Mouse (Mus musculus): Measurements from ENCODE around the gene Prorsd1. TPM values are rescaled to one million over a fixed set of nuclear protein-coding genes. Genes with fewer than 3 reads are reported as not detected.

Prorsd1 gene
- total and polyA plus RNA-seq, 3 experiments: 23.8 to 63.9 (median 38.4) TPM

DNA sequence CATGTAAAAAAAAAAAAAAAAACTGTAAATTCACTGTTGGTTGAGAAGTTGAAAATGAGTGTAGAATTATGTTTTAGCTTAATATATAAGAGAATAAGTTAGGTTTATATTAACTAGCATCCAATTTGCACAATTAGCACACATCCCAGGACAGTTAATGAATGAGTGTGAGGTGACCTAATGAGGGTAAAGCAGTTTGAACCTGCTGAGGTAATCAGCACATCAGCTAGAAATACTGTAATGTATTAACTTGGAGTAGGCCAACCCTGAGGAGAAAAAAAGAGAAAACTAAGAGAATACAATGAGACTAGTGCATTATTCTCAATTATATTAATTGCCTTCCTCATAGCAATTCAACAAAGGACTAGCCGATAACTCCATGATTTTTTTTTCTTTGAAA is 5.4 kb downstream of the Prorsd1 start:
- H3K9ac ChIP-seq (ENCODE audit: insufficient read depth, low read depth): no peak overlapping the region
- dilution Hi-C loops (cut with MboI; ENCODE audit: extremely low pct_ligation_motif_present, extremely low pct_unique_long_range_greater_than_20kb, low sequenced_read_pairs): no loop called here
- no peak for DNase-seq (ENCODE audit: extremely low read depth)
- H3K9me3 ChIP-seq (replicated peaks; ENCODE audit: low read length): no peaks in the 10 kb centered on the region
- H3K27me3 ChIP-seq (replicated peaks): no peaks in the 10 kb centered on the region
- H3K4me1 ChIP-seq (ENCODE audit: control insufficient read depth in 1 of 2, insufficient read depth in 2 of 2): peaks cover 0 to 16% of the 10 kb centered on the region in 2 experiments; a peak in 2 of 4 replicates
- in situ Hi-C loops (cut with MboI; ENCODE audit: low pct_ligation_motif_present, low pct_unique_long_range_greater_than_20kb, low sequenced_read_pairs): no loop called here
- H3K4me2 ChIP-seq (ENCODE audit: insufficient read depth, low read depth, poor library complexity, severe bottlenecking): no peak overlapping the region
- H3K27ac ChIP-seq (ENCODE audit: insufficient read depth, low read depth): no peak overlapping the region
- H3K4me3 ChIP-seq (replicated peaks in 1 of 3; ENCODE audit: low read depth in 2 of 3, low read length in 2 of 3, poor library complexity in 1 of 3): no peak overlapping the region
- H3K79me2 ChIP-seq (replicated peaks; ENCODE audit: control insufficient read depth, extremely low read depth, insufficient read depth, poor library complexity, severe bottlenecking): peaks cover 14% of the 10 kb centered on the region
- peaks cover 18 to 50% of the 10 kb centered on the region in 2 experiments for H3K36me3 ChIP-seq (replicated peaks in 1 of 2; ENCODE audit: control insufficient read depth in 1 of 2, insufficient read depth in 1 of 2, low read length in 1 of 2)
- TF ChIP-seq RCOR1 (conservative IDR thresholded peaks at IDR 0.05; ENCODE audit: low read depth, low read length) (no peak), EP300 (IDR thresholded peaks at IDR 0.05; ENCODE audit: low read length) (0 out of 2 replicates have a peak, but pooled peaks have one; percentile 15)

DNA sequence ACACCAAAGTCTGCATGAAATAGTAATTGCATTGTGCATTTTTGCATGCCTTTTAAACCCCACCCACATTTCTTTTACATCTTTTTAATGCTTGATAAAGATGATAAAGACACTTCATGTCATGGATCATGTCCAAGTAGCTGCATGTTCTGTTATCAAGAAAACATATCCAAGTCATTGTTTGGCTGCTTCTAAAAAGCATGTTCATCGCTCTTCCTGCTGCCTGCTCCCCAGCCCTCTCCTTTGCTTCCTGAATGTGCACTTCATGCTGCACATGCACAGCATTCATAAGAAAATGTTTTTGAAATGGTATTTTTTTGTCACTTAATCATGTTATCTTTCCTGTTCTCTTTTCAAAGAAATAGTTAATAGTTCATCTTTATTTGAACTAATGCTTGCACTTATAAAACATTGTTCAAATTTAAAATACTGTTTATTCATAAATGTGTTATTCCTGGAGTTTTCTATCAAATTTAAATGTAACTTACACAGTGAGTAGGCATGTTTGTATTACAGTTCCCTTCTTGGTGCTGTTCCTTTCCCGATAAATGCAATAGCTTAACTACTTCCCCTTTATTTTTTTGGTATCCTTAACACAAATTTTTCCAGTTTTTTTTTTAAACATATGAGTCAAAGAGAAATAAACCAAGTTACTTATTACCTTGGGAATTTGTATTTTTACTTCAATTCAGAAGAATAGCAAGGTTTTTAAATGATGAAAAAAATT is 9.8 kb downstream of the Prorsd1 start:
- H3K4me1 ChIP-seq (ENCODE audit: control insufficient read depth in 1 of 2, insufficient read depth in 2 of 2): no peaks in the 10 kb centered on the region
- H3K27ac ChIP-seq (ENCODE audit: insufficient read depth, low read depth): no peak overlapping the region
- H3K36me3 ChIP-seq (replicated peaks in 1 of 2; ENCODE audit: control insufficient read depth in 1 of 2, insufficient read depth in 1 of 2, low read length in 1 of 2): peaks cover 25 to 55% of the 10 kb centered on the region in 2 experiments
- DNase-seq (ENCODE audit: extremely low read depth): no peak
- H3K9me3 ChIP-seq (replicated peaks; ENCODE audit: low read length): no peaks in the 10 kb centered on the region
- no peaks in the 10 kb centered on the region for H3K27me3 ChIP-seq (replicated peaks)
- TF ChIP-seq MYC (IDR thresholded peaks at IDR 0.05; ENCODE audit: low read depth, low read length) (no peak), BHLHE40 (IDR thresholded peaks at IDR 0.05; ENCODE audit: low read depth, low read length) (no peak)
- no peak overlapping the region for H3K4me3 ChIP-seq (replicated peaks in 1 of 3; ENCODE audit: low read depth in 2 of 3, low read length in 2 of 3, poor library complexity in 1 of 3)
- dilution Hi-C loops (cut with MboI; ENCODE audit: extremely low pct_ligation_motif_present, extremely low pct_unique_long_range_greater_than_20kb, low sequenced_read_pairs): no loop called here
- no peak overlapping the region for H3K9ac ChIP-seq (ENCODE audit: insufficient read depth, low read depth)
- no peak overlapping the region for H3K4me2 ChIP-seq (ENCODE audit: insufficient read depth, low read depth, poor library complexity, severe bottlenecking)
- in situ Hi-C loops (cut with MboI; ENCODE audit: low pct_ligation_motif_present, low pct_unique_long_range_greater_than_20kb, low sequenced_read_pairs): no loop called here
- H3K79me2 ChIP-seq (replicated peaks; ENCODE audit: control insufficient read depth, extremely low read depth, insufficient read depth, poor library complexity, severe bottlenecking): no peaks in the 10 kb centered on the region; the same call in 1 of the 2 replicates

DNA sequence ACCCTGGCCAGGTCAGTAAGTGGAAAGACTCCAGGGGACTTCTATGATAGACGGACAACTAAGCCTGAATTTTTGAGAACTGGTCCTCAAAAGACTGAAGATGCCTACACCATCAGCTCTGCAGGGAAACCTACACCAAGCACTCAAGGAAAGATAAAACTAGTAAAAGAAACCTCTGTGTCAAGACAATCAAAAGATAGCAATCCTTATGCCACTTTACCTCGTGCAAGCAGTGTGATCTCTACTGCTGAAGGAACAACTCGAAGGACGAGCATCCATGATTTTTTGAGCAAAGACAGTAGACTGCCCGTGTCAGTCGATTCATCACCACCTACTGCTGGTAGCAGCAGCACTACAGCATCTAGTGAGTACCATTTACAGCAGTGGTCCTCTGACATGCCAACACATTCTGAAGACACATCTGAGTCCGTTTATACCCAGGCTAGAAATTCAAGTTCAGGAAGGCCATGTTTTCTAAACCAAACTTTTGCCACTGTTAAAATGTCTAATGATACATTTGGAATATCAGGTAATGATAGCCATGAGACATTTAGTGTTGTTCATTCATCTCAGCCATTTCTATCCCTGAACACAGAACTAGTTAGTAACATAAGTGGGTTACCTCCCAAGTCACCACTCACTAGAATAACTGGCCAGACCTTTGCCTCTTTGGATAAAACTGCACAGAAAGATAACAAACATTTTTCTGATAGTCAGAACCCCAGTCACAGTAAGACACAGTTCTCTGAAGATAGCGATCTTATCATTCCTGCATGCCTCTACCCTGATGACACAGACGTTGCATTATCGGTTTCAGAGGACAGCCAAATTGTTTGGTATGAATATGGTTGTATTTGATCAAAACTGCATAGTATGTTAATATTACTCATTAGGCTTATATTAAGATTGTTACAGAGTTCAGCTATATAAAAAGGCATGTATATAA is 10.6 kb downstream of the Prorsd1 start:
- Histone ChIP-seq H3K4me3 (replicated peaks in 1 of 3; ENCODE audit: low read depth in 2 of 3, low read length in 2 of 3, poor library complexity in 1 of 3) (no peak overlapping the region), H3K27ac (ENCODE audit: insufficient read depth, low read depth) (no peak overlapping the region), H3K79me2 (replicated peaks; ENCODE audit: control insufficient read depth, extremely low read depth, insufficient read depth, poor library complexity, severe bottlenecking) (no peaks in the 10 kb centered on the region; the same call in 1 of the 2 replicates), H3K4me2 (ENCODE audit: insufficient read depth, low read depth, poor library complexity, severe bottlenecking) (no peak overlapping the region), H3K4me1 (ENCODE audit: control insufficient read depth in 1 of 2, insufficient read depth in 2 of 2) (no peaks in the 10 kb centered on the region), H3K27me3 (replicated peaks) (no peaks in the 10 kb centered on the region), H3K9ac (ENCODE audit: insufficient read depth, low read depth) (no peak overlapping the region), H3K9me3 (replicated peaks; ENCODE audit: low read length) (no peaks in the 10 kb centered on the region), H3K36me3 (replicated peaks in 1 of 2; ENCODE audit: control insufficient read depth in 1 of 2, insufficient read depth in 1 of 2, low read length in 1 of 2) (peaks cover 28 to 57% of the 10 kb centered on the region in 2 experiments)
- no peak for TF ChIP-seq SIN3A (IDR thresholded peaks at IDR 0.05; ENCODE audit: low read length)
- TF ChIP-seq ZC3H11A (IDR thresholded peaks at IDR 0.05; ENCODE audit: low read depth, low read length): no peak
- TF ChIP-seq MYC (IDR thresholded peaks at IDR 0.05; ENCODE audit: low read depth, low read length): no peak
- no peak for TF ChIP-seq NRF1 (IDR thresholded peaks at IDR 0.05; ENCODE audit: low read depth, low read length)
- no peak for TF ChIP-seq MAX (IDR thresholded peaks at IDR 0.05; ENCODE audit: low read length)
- TF ChIP-seq HCFC1 (IDR thresholded peaks at IDR 0.05; ENCODE audit: low read depth, low read length): no peak
- TF ChIP-seq RAD21 (IDR thresholded peaks at IDR 0.05; ENCODE audit: low read depth, low read length): no peak
- no peak for TF ChIP-seq E2F4 (IDR thresholded peaks at IDR 0.05; ENCODE audit: insufficient replicate concordance, low read depth, low read length)
- no peak for TF ChIP-seq CHD2 (IDR thresholded peaks at IDR 0.05; ENCODE audit: low read length)
- TF ChIP-seq MEF2A (IDR thresholded peaks at IDR 0.05; ENCODE audit: borderline replicate concordance, low read depth, low read length): no peak
- no peak for TF ChIP-seq BHLHE40 (IDR thresholded peaks at IDR 0.05; ENCODE audit: low read depth, low read length)
- TF ChIP-seq TCF12 (IDR thresholded peaks at IDR 0.05; ENCODE audit: low read depth, low read length): no peak
- dilution Hi-C loops (cut with MboI; ENCODE audit: extremely low pct_ligation_motif_present, extremely low pct_unique_long_range_greater_than_20kb, low sequenced_read_pairs): no loop called here
- no peak for DNase-seq (ENCODE audit: extremely low read depth)
- in situ Hi-C loops (cut with MboI; ENCODE audit: low pct_ligation_motif_present, low pct_unique_long_range_greater_than_20kb, low sequenced_read_pairs): no loop called here

All from CH12.LX (cell line).